Mouse (Mus musculus) lung, embryonic 16.5 days (tissue): Measurements from ENCODE around the gene Rarres2. TPM values are rescaled to one million over a fixed set of nuclear protein-coding genes. Genes with fewer than 3 reads are reported as not detected.

Experiments
- polyA plus RNA-seq: library from polyadenylated mRNA; unstranded; fragments of >200 nt; fragmentation: Nextera tagmentation; extraction: Ambion mirVana; gene quantifications from 2 replicates; pipeline ENCODE4 v1.2.1, GENCODE M21; 2015

The Rarres2 gene
- polyA plus RNA-seq, 1 experiment from 2014 or later: 101 TPM

Other genes starting within 250 kb of the Rarres2 start
- gene Krba1, start 177.2 kb downstream of the Rarres2 start, polyA plus RNA-seq: 20.4 and 20.7 TPM in 2 replicates
- gene Zfp467, start 127.0 kb downstream of the Rarres2 start, polyA plus RNA-seq: 21.0 and 22.6 TPM in 2 replicates
- gene Sspo, start 124.6 kb downstream of the Rarres2 start, polyA plus RNA-seq: 0.14 and 0.36 TPM in 2 replicates
- gene Atp6v0e2, start 35.2 kb downstream of the Rarres2 start, polyA plus RNA-seq: 9.7 and 11.8 TPM in 2 replicates
- 5.8 and 8.8 TPM in 2 replicates for gene Lrrc61, start 18.0 kb downstream of the Rarres2 start, polyA plus RNA-seq
- not detected in 2 replicates for gene Gm45021, start 16.8 kb upstream of the Rarres2 start, polyA plus RNA-seq
- gene Repin1, start 21.1 kb upstream of the Rarres2 start, polyA plus RNA-seq: 30.5 and 32.3 TPM in 2 replicates
- gene Gm44965, start 21.2 kb upstream of the Rarres2 start, polyA plus RNA-seq: not detected in 2 replicates
- 6.2 and 7.4 TPM in 2 replicates for gene Zfp775, start 29.3 kb upstream of the Rarres2 start, polyA plus RNA-seq
- gene AI854703, start 54.0 kb upstream of the Rarres2 start, polyA plus RNA-seq: 0.41 and 0.57 TPM in 2 replicates
- gene Gimap8, start 74.4 kb upstream of the Rarres2 start, polyA plus RNA-seq: 5.9 and 6.1 TPM in 2 replicates
- gene Gimap9, start 103.3 kb upstream of the Rarres2 start, polyA plus RNA-seq: 14.2 and 14.6 TPM in 2 replicates
- 53.8 and 58.5 TPM in 2 replicates for gene Gimap4, start 111.8 kb upstream of the Rarres2 start, polyA plus RNA-seq
- 50.6 and 54.7 TPM in 2 replicates for gene Gimap6, start 135.4 kb upstream of the Rarres2 start, polyA plus RNA-seq
- 3.6 and 4.6 TPM in 2 replicates for gene Gm28053, start 145.8 kb upstream of the Rarres2 start, polyA plus RNA-seq
- not detected in 2 replicates for gene Gimap7, start 145.8 kb upstream of the Rarres2 start, polyA plus RNA-seq
- gene Gimap1, start 166.3 kb upstream of the Rarres2 start, polyA plus RNA-seq: 46.7 and 51.1 TPM in 2 replicates
- 22.3 and 22.4 TPM in 2 replicates for gene Gimap5, start 173.4 kb upstream of the Rarres2 start, polyA plus RNA-seq
- 0.08 and 0.10 TPM in 2 replicates for gene Gimap3, start 198.1 kb upstream of the Rarres2 start, polyA plus RNA-seq